Mouse (Mus musculus) spleen, adult 2 months (tissue): ENCODE results near the gene Kdm5b. TPM values are rescaled to one million over a fixed set of nuclear protein-coding genes. Genes with fewer than 3 reads are reported as not detected.

Experiments used
- DNase-seq, 2 experiments: peaks; one replicate each; pipeline versions ENCODE4 v3.0.0 to v3.0.0-alpha.2; 2012 to 2021; ENCODE audit warnings: low spot score in 2 of 2, low read depth in 1 of 2
- H3K27ac ChIP-seq: fragments of 200-500 bp; 2 replicates; pipeline ENCODE4 v1.5.1; 2012; ENCODE audit warnings: low read length, inconsistent platforms; ENCODE audit not compliant: insufficient read depth
- H3K27me3 ChIP-seq: fragments of 200-500 bp; 2 replicates; pipeline ENCODE4 v1.6.1; 2012; ENCODE audit warnings: mild to moderate bottlenecking, moderate library complexity, low read length, inconsistent platforms; ENCODE audit not compliant: control insufficient read depth, insufficient read depth
- H3K36me3 ChIP-seq: fragments of 200-500 bp; 2 replicates; pipeline ENCODE4 v1.6.1; 2012; ENCODE audit warnings: mild to moderate bottlenecking, low read length, inconsistent platforms; ENCODE audit not compliant: control insufficient read depth, insufficient read depth
- H3K4me1 ChIP-seq: fragments of 200-500 bp; 2 replicates; pipeline ENCODE4 v1.6.1; 2011; ENCODE audit warnings: inconsistent platforms; ENCODE audit not compliant: control insufficient read depth, insufficient read depth, insufficient read length
- H3K4me3 ChIP-seq: fragments of 200-500 bp; 2 replicates; pipeline ENCODE4 v1.5.1; 2011; ENCODE audit warnings: mild to moderate bottlenecking, inconsistent platforms; ENCODE audit not compliant: insufficient read depth, insufficient read length; ENCODE audit errors: extremely low read depth
- CTCF ChIP-seq: fragments of 200-500 bp; IDR thresholded peaks from 2 replicates; pipeline ENCODE4 v1.5.1; 2011; ENCODE audit warnings: mild to moderate bottlenecking, inconsistent platforms; ENCODE audit not compliant: insufficient read depth, insufficient read length, insufficient replicate concordance; ENCODE audit errors: extremely low read depth
- POLR2A ChIP-seq: fragments of 200-500 bp; IDR thresholded peaks from 2 replicates; pipeline ENCODE4 v1.6.1; 2011; ENCODE audit warnings: low read depth, low read length, inconsistent platforms
- WGBS: fragments of 180-500 bp; shearing (Covaris S2); methylation state at CpG from one replicate; pipeline ENCODE4 v1.1.7; 2018; 5-methylcytosine and 5-hydroxymethylcytosine counted together
- polyA plus RNA-seq: library from polyadenylated mRNA; depleted of rRNA; stranded (reverse); fragments of >200 nt; gene quantifications from 2 replicates; pipeline ENCODE4 v1.2.3, GENCODE M21; 2012

Gene Kdm5b
- polyA plus RNA-seq, 1 experiment: 4.8 TPM

DNA sequence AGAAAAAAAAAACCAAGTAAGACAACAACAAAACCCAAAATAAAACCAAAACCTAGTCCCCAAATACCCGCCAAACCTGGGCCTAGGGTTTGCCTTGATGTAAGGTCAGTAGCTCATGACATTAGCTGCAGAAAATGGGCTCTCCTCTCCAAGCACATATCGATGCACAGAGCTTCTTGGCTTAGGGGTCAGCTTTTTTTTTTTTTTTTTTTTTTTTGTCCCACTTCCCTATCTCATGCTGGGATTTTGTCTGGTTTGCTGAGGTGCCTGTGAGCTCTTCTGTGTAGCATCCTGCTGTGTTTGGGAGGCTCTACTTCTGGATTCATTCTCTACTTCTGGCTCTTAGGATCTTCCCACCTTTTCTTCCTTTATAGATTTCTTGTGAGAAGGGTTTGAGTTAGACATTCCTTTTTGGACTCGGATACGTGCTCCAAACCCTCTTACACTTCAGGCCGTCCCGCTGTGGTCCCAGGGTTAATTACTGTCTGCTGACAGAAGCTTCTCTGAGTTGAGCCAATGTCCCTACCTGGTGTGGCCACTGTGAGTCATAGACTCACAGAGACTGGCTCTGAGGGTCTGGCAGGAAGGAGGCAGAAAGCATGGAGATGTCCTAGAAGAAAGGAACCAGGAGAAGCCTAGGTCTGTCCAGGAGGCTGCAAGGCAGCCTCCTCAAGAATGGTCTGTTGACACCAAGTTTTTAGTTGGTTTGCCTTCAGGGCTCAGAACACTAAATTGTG, 17.6 kb downstream of the Kdm5b start:
- H3K36me3 ChIP-seq: no peaks in the 10 kb centered on the region
- TF ChIP-seq CTCF (no peak), POLR2A (no peak)
- H3K4me1 ChIP-seq: no peaks in the 10 kb centered on the region
- H3K27me3 ChIP-seq: no peaks in the 10 kb centered on the region
- H3K27ac ChIP-seq: no peak overlapping the region
- H3K4me3 ChIP-seq: no peak overlapping the region
- 92% methylated on average over 6 of the region's 6 CpGs for WGBS
- DNase-seq: no peak

DNA sequence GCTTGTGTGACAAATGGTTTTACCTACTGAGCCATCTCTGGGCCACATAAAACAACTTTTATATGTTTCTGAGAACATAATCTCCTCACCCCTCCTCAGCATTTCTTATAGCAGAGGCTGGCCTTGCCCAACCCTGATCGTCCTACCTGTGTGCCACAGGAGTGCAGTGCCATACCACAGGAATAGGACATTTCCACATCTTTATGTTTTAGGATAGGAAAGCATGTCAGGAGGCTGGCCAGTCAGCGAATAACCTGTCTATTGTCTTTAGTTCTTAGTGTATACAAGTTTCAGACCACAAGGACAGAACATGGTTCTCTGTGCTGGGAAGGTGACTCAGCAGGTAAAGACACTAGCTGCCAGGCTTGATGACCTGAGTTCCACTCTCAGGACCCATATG, 20.8 kb downstream of the Kdm5b start:
- Histone ChIP-seq H3K27ac (no peak overlapping the region), H3K27me3 (no peaks in the 10 kb centered on the region), H3K4me1 (no peaks in the 10 kb centered on the region), H3K36me3 (peaks cover 1% of the 10 kb centered on the region), H3K4me3 (no peak overlapping the region)
- no peak for DNase-seq
- TF ChIP-seq POLR2A (no peak), CTCF (no peak)
- 90% methylated on average over 2 of the region's 2 CpGs for WGBS

DNA sequence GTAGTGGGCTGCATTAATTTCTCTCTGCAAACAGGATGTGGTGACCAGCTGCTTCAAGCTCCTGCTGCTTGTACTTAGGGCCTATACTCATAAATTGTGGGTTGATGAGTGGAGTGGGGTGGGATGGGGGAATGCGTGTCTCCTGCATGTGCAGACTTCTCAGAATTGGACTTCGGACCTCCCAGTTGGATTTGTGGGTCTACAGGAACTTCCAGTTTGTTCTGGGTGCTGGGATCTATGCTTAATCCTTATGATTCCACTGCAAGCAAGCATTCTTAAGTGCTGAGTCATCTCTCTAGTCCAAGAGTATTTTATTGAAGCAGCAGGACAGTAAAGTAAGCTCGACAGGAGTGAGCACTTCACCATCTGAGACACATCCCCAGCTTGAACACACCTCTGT, 23.6 kb downstream of the Kdm5b start:
- no peaks in the 10 kb centered on the region for H3K4me1 ChIP-seq
- no peaks in the 10 kb centered on the region for H3K27me3 ChIP-seq
- no peak overlapping the region for H3K4me3 ChIP-seq
- no peak overlapping the region for H3K27ac ChIP-seq
- WGBS: 55% methylated on average over 3 of the region's 3 CpGs
- DNase-seq: no peak
- no peak for TF ChIP-seq POLR2A
- no peak for TF ChIP-seq CTCF
- peaks cover 3% of the 10 kb centered on the region for H3K36me3 ChIP-seq

DNA sequence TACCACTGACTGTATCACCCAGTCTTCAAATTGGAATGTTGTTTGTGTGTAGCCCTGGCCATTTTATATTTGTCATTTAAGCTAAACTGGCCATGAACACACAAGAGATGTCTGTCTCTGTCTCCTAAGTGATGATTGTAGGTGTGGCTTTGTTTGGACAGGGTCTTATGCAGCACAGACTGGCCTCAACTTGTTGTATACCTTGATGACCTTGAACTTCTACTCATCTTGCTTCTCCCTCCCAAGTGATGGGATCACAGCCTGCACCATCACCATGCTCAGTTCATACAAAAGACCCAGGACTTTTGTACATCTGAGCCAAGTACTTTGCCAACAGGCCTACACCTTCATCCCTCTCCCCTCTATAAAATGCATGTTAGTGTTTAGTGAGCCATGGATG, 29.7 kb downstream of the Kdm5b start:
- DNase-seq: no peak
- no peaks in the 10 kb centered on the region for H3K4me1 ChIP-seq
- no peaks in the 10 kb centered on the region for H3K27me3 ChIP-seq
- H3K36me3 ChIP-seq: peaks cover 13% of the 10 kb centered on the region
- TF ChIP-seq CTCF (no peak), POLR2A (no peak)
- no peak overlapping the region for H3K27ac ChIP-seq
- H3K4me3 ChIP-seq: no peak overlapping the region

DNA sequence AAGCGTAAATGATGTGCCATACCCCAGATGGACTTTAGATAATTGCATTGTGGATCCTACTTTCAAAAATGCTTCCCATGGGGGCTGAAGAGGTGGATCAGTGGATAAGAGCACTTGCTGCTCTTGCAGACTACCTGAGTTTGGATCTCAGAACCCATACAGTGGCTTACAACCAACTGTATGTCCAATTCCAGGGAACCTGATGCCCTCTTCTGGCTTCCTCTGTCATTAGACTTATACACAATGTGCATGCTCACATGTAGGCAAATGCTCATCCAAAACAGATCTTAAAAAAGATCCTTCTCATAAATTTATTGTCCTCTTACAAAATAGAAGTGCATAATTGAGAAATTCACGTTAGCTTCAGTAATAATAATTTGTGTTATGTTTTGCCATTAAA, 31.8 kb downstream of the Kdm5b start:
- no peaks in the 10 kb centered on the region for H3K4me1 ChIP-seq
- TF ChIP-seq POLR2A: no peak
- TF ChIP-seq CTCF: no peak
- no peak for DNase-seq
- H3K27ac ChIP-seq: no peak overlapping the region
- H3K36me3 ChIP-seq: peaks cover 13% of the 10 kb centered on the region
- no peaks in the 10 kb centered on the region for H3K27me3 ChIP-seq
- no peak overlapping the region for H3K4me3 ChIP-seq
- WGBS: 87% methylated on average over 2 of the region's 2 CpGs

DNA sequence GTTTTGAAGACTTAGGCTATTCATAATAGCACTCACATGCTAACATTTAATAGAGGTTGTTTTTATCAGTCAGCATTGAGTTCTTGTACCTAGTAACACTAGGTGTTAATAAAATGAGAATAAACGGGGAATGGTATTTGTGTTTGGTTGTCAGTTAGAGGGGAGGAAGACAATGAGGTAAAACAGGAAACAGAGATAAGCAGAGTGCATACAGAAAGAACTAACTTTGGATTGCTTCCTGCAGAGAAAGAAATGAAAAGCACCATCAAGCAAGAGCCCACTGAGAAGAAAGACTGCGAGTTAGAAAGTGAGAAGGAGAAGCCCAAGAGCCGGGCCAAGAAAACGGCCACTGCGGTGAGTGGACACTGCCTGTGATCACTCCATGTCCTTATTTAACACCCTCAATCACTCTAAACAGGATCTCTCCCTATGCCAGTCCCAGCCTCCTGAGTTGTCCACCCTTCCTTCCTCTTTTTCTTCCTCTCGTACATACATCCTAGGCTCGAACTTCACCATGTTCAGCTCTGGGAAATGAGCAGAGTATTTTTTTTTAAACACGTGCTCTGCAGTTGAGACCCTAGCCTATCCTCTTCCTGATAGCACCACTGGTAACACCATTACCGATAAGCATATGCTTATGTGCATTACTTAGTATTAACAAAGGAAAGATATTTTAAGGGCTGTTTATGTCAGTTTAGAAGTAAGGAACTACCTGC, 37.5 kb downstream of the Kdm5b start:
- Histone ChIP-seq H3K36me3 (peaks cover 23% of the 10 kb centered on the region), H3K27ac (no peak overlapping the region), H3K4me3 (no peak overlapping the region), H3K27me3 (no peaks in the 10 kb centered on the region), H3K4me1 (no peaks in the 10 kb centered on the region)
- no peak for TF ChIP-seq POLR2A
- TF ChIP-seq CTCF: no peak
- 43% methylated on average over 9 of the region's 9 CpGs for WGBS
- no peak for DNase-seq

DNA sequence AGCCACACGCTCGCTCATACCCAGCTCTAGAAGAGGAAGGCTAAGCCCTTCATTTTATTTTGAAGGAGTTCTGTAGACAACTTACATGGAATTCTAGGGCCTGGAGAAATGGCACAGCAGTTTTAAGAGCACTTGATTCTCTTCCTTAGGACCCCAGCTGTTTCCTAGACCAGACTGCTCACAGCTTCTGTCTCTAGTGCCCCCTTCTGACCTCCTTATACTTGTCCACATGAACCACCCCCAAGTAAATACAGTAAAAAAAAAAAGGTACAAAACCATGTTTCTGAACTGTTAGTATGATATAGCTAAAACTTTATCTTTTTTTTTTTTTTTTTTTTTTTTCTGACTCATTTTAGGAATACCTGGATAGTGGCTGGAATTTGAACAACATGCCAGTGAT, 44.1 kb downstream of the Kdm5b start:
- no peak overlapping the region for H3K4me3 ChIP-seq
- H3K27ac ChIP-seq: no peak overlapping the region
- H3K27me3 ChIP-seq: no peaks in the 10 kb centered on the region
- 96% methylated on average over 2 of the region's 2 CpGs for WGBS
- H3K4me1 ChIP-seq: no peaks in the 10 kb centered on the region
- no peak for TF ChIP-seq CTCF
- TF ChIP-seq POLR2A: no peak
- DNase-seq: no peak
- H3K36me3 ChIP-seq: peaks cover 25% of the 10 kb centered on the region
